8 mouse cellular contexts compared by ENCODE assay signal in genomic region chr6:134830776-134831175, GRCm38 (mm10). TPM values are rescaled to one million over a fixed set of nuclear protein-coding genes. Genes with fewer than 3 reads are reported as not detected.
DNase-seq lines count a peak whose midpoint lies in the region; ATAC-seq and TF ChIP-seq lines count a peak whose summit lies in the region.

No protein-coding gene starts in this region.

- H3K4me2 ChIP-seq in kidney, embryonic 15.5 days, result peak overlapping the region; percentile 65
- peak overlapping the region; percentile 83 for H3K4me2 ChIP-seq in hindbrain, embryonic 13.5 days
- peak overlapping the region; percentile 74 for H3K4me2 ChIP-seq in midbrain, embryonic 13.5 days (replicated peaks)

- TF ChIP-seq CTCF in bone marrow, adult 2 months (IDR thresholded peaks at IDR 0.05; ENCODE audit: control insufficient read depth, insufficient read depth, low read length), result no peak

- under 1% methylated on average over 10 of the region's 10 CpGs for WGBS in kidney, embryonic 15.5 days
- WGBS in bone marrow, adult 2 months, result 2% methylated on average over 10 of the region's 10 CpGs
- 3% methylated on average over 10 of the region's 10 CpGs for WGBS in hindbrain, embryonic 13.5 days
- 3% methylated on average over 10 of the region's 10 CpGs for WGBS in midbrain, embryonic 13.5 days

- H3K9me3 ChIP-seq in kidney, embryonic 15.5 days (replicated peaks), result no peaks in the 10 kb centered on the region
- no peaks in the 10 kb centered on the region for H3K9me3 ChIP-seq in hindbrain, embryonic 13.5 days
- H3K9me3 ChIP-seq in midbrain, embryonic 13.5 days, result no peaks in the 10 kb centered on the region

- no peak for TF ChIP-seq POLR2A in bone marrow, adult 2 months (IDR thresholded peaks at IDR 0.05; ENCODE audit: borderline replicate concordance, control insufficient read depth, low read depth, low read length)

- peak overlapping the region; percentile 45 for H3K9ac ChIP-seq in kidney, embryonic 15.5 days
- peak overlapping the region; percentile 83 for H3K9ac ChIP-seq in hindbrain, embryonic 13.5 days
- peak overlapping the region; percentile 73 for H3K9ac ChIP-seq in midbrain, embryonic 13.5 days (replicated peaks)

- no peaks in the 10 kb centered on the region for H3K27me3 ChIP-seq in kidney, embryonic 15.5 days
- no peaks in the 10 kb centered on the region for H3K27me3 ChIP-seq in hindbrain, embryonic 13.5 days
- H3K27me3 ChIP-seq in midbrain, embryonic 13.5 days, result no peaks in the 10 kb centered on the region

- H3K4me3 ChIP-seq in kidney, embryonic 15.5 days (replicated peaks), result peak overlapping the region; percentile 64
- peak overlapping the region; percentile 92 for H3K4me3 ChIP-seq in bone marrow, adult 2 months (replicated peaks; ENCODE audit: control insufficient read depth, low read depth, low read length)
- peak overlapping the region; percentile 69 for H3K4me3 ChIP-seq in hindbrain, embryonic 13.5 days
- peak overlapping the region; percentile 64 for H3K4me3 ChIP-seq in midbrain, embryonic 13.5 days (replicated peaks)

- no peaks in the 10 kb centered on the region for H3K36me3 ChIP-seq in kidney, embryonic 15.5 days
- no peaks in the 10 kb centered on the region for H3K36me3 ChIP-seq in hindbrain, embryonic 13.5 days
- H3K36me3 ChIP-seq in midbrain, embryonic 13.5 days, result no peaks in the 10 kb centered on the region

- DNase-seq in kidney, postnatal 14 days, result no peak
- no peak for DNase-seq in frontal cortex, postnatal 10 days (ENCODE audit: low spot score in 2 of 2)
- DNase-seq in urinary bladder, postnatal 14 days (ENCODE audit: low spot score), result no peak
- DNase-seq in B cell, adult 2 months, result no peak

- H3K27ac ChIP-seq in kidney, embryonic 15.5 days, result peak overlapping the region; percentile 90
- H3K27ac ChIP-seq in bone marrow, adult 2 months (ENCODE audit: control insufficient read depth, insufficient read depth, low read depth, low read length, poor library complexity), result peak overlapping the region; percentile 41; the same call in 1 of the 2 replicates
- peak overlapping the region; percentile 93 for H3K27ac ChIP-seq in hindbrain, embryonic 13.5 days
- no peak overlapping the region for H3K27ac ChIP-seq in midbrain, embryonic 13.5 days

- ATAC-seq in kidney, embryonic 15.5 days (replicated peaks; ENCODE audit: low FRiP score), result no peak
- ATAC-seq in hindbrain, embryonic 13.5 days (ENCODE audit: low FRiP score), result no peak
- ATAC-seq in midbrain, embryonic 13.5 days, result 0 out of 2 replicates have a peak, but pooled peaks have one; percentile 1

- H3K4me1 ChIP-seq in kidney, embryonic 15.5 days, result peaks cover 14% of the 10 kb centered on the region
- H3K4me1 ChIP-seq in bone marrow, adult 2 months (ENCODE audit: control insufficient read depth, insufficient read depth, low read length), result peaks cover 4% of the 10 kb centered on the region; the same call in 1 of the 2 replicates
- peaks cover 11% of the 10 kb centered on the region for H3K4me1 ChIP-seq in hindbrain, embryonic 13.5 days (replicated peaks)
- peaks cover 16% of the 10 kb centered on the region for H3K4me1 ChIP-seq in midbrain, embryonic 13.5 days (replicated peaks)

RNA-seq across cellular contexts. Expression of gene Crebl2, which starts 0.8 kb away (rescaled TPM):
- polyA plus RNA-seq in kidney, embryonic 15.5 days (2015; fragmentation: Nextera tagmentation; extraction: Ambion mirVana), result 2.3 and 3.1 TPM in 2 replicates
- 4.2 and 8.3 TPM in 2 replicates for polyA plus RNA-seq in bone marrow, adult 2 months (2011; ENCODE audit: insufficient read depth, insufficient read length, low replicate concordance, missing spikeins)
- 3.8 and 4.8 TPM in 2 replicates for polyA plus RNA-seq in hindbrain, embryonic 13.5 days (2015; fragmentation: Nextera tagmentation; extraction: Ambion mirVana)
- 3.7 and 4.3 TPM in 2 replicates for polyA plus RNA-seq in midbrain, embryonic 13.5 days (2015; fragmentation: Nextera tagmentation; extraction: Ambion mirVana)

RNA-seq across cellular contexts. Expression of gene Dusp16, which starts 38.4 kb away (rescaled TPM):
- polyA plus RNA-seq in kidney, embryonic 15.5 days (2015; fragmentation: Nextera tagmentation; extraction: Ambion mirVana), result 11.0 and 11.8 TPM in 2 replicates
- 2.7 and 11.2 TPM in 2 replicates for polyA plus RNA-seq in bone marrow, adult 2 months (2011; ENCODE audit: insufficient read depth, insufficient read length, low replicate concordance, missing spikeins)
- polyA plus RNA-seq in hindbrain, embryonic 13.5 days (2015; fragmentation: Nextera tagmentation; extraction: Ambion mirVana), result 5.5 and 5.7 TPM in 2 replicates
- 7.5 and 7.7 TPM in 2 replicates for polyA plus RNA-seq in midbrain, embryonic 13.5 days (2015; fragmentation: Nextera tagmentation; extraction: Ambion mirVana)
